Mouse (Mus musculus): ENCODE data around the gene Trmt112. TPM values are rescaled to one million over a fixed set of nuclear protein-coding genes. Genes with fewer than 3 reads are reported as not detected.

Trmt112 gene
- polyA plus RNA-seq, 1 experiment from 2014 or later = 137 TPM

DNA sequence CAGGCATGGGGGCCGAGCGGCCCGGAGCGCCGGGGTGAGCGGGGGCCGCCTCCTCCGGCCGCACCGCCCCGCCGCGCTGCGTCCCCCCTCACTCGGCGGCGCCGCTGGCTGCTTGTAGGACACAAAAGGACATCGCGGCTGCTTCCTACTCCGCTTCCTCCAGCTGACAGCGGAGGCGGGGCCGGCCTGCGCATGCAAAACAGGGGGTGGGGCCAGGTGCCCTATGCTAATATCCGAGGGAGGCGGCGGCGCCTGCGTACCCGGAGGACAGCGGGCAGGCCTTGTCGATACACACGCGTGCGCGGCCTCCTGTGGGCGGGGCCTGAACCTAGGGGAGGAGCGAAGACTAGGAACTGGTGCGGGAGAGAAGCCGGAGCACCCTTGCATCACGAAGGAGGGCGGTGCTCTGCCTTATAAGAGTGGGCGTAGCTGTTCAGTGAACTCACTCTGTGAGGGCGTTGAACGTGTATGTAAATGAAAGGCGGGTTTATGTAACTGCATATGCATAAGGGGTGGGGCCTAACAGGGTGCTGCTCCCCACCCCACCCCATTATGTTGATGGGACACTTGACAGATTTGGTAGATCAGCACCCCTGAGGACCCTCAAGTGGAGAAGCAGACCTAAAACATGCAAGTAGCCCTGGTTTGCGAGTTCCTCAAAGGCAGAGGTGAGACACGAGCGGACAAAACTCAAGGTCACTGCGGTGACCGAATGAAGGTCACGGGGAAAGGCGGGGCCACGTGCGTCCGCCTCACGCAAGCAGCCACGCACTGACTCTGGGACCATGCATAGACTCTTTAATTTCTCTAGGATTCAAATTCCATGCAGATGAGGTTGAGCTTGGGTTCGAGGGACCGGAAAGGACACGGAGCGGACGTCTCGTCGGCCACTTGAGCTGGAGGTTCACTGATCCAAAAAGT lies 12.4 kb downstream of the Trmt112 start, which contains the start of gene Esrra:
Gene Esrra, minus strand, starts transcription at position 167 of the 921 bp plus-strand sequence.
- Histone ChIP-seq H3K36me3 (ENCODE audit: control insufficient read depth, insufficient read depth, low read length) (no peaks in the 10 kb centered on the region), H3K4me2 (ENCODE audit: low read depth, low read length) (peak within 1 kb of the TSS; percentile 97), H3K4me3 (ENCODE audit: low read length) (peak within 1 kb of the TSS; percentile 85), H3K4me1 (replicated peaks; ENCODE audit: control insufficient read depth, insufficient read depth, low read length) (peaks cover 30% of the 10 kb centered on the region), H3K9ac (ENCODE audit: low read length) (peak within 1 kb of the TSS; percentile 84), H3K27me3 (ENCODE audit: control insufficient read depth, insufficient read depth, low read depth, low read length) (peaks cover 42% of the 10 kb centered on the region), H3K27ac (ENCODE audit: low read length) (peak within 1 kb of the TSS; percentile 80), H3K9me3 (ENCODE audit: control insufficient read depth, low read length) (no peaks in the 10 kb centered on the region)
- peak; percentile 95 for ATAC-seq (ENCODE audit: low read depth)
- under 1% methylated on average over 58 of the region's 66 CpGs for WGBS

DNA sequence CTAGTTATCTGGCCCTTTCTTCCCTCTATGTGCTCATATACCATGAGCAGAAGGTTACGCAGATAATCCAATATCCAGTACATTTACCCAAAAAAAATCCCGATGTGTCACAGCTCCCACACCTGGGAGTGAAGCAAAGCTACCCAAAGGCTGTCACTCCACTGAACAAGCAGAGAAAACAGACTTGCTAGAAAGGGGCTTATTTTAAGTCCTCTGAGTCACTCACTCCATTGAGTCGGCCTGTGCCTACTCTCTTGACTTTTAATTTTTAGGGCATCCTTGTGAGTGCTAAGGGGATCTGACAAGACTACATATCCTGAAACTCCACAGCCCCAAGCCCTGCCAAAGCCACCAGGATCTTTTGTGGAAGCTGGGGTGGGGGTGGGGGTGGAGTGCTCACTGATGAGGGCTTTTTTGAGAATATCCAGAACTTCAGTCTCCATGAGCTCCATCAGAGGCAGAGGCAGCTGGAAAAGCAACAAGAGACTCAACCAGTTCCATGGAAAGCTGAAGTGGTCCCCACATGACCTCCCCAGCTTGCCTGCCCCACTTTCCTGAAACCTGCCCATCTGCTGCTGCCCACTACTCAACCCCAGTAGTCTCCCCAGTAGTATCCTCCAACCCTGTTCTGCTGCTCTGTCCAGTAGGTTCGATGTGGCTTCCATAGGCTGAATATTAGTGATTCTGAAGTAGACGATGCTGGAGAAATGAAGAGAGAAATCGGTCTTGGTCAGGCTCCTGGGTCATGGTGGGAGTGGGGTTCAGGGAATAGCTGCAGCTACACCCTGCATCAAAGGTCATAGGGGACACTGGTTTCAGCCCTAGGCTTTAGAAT lies 13.6 kb downstream of the Trmt112 start:
- Histone ChIP-seq H3K27ac (ENCODE audit: low read length) (no peak overlapping the region), H3K27me3 (ENCODE audit: control insufficient read depth, insufficient read depth, low read depth, low read length) (peaks cover 54% of the 10 kb centered on the region), H3K4me3 (ENCODE audit: low read length) (no peak overlapping the region), H3K36me3 (ENCODE audit: control insufficient read depth, insufficient read depth, low read length) (no peaks in the 10 kb centered on the region), H3K9me3 (ENCODE audit: control insufficient read depth, low read length) (no peaks in the 10 kb centered on the region), H3K9ac (ENCODE audit: low read length) (no peak overlapping the region), H3K4me2 (ENCODE audit: low read depth, low read length) (peak overlapping the region; percentile 97; the same call in 1 of the 2 replicates), H3K4me1 (replicated peaks; ENCODE audit: control insufficient read depth, insufficient read depth, low read length) (peaks cover 30% of the 10 kb centered on the region)
- 65% methylated on average over 6 of the region's 6 CpGs for WGBS
- no peak for ATAC-seq (ENCODE audit: low read depth)

DNA sequence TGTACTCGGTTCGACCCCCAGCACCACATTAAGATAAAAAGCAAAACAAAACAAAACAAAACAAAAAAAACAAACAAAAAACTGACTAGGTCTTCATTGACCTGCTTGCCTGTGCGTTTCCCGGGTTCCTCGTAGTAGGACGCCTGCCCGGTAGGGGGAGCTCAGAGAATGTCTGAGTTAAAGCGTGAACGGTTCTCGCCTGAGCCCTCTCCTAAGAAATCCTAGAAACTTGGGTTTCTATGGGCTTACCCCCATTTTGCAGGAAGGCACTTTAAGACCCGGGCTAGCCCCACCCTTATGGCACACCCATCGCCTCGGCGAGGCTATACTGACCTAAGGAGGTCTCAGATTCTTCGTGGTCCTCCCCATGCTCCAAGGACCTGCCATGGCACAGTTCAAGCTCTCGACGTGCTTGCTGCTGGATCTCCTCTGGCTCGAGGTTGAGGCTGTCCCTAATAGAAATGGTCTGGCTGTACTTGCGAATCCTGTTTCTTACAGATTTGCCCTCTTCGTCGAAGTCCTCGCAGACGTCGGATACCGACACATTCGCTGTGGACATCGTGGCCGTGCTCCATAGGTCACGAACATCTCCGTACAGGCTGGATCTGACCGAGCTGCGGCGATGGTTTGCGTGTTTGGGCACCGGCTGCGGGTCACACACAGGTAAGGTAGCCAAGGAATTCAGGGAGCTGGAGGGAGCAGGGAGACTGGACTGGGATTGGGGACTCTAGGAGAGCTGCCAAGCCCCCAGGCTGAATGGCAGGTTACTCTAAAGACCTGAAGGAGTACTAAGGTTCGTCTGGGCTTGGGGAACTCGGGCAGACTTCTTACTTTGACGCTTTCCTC lies 15.2 kb downstream of the Trmt112 start:
- no peak for ATAC-seq (ENCODE audit: low read depth)
- H3K27ac ChIP-seq (ENCODE audit: low read length) = no peak overlapping the region
- H3K27me3 ChIP-seq (ENCODE audit: control insufficient read depth, insufficient read depth, low read depth, low read length) = peaks cover 65% of the 10 kb centered on the region
- H3K9me3 ChIP-seq (ENCODE audit: control insufficient read depth, low read length) = no peaks in the 10 kb centered on the region
- H3K4me1 ChIP-seq (replicated peaks; ENCODE audit: control insufficient read depth, insufficient read depth, low read length) = peaks cover 30% of the 10 kb centered on the region
- H3K4me3 ChIP-seq (ENCODE audit: low read length) = peak overlapping the region; percentile 25
- H3K9ac ChIP-seq (ENCODE audit: low read length) = peak overlapping the region; percentile 43
- H3K4me2 ChIP-seq (ENCODE audit: low read depth, low read length) = peak overlapping the region; percentile 42
- 3% methylated on average over 39 of the region's 39 CpGs for WGBS
- no peaks in the 10 kb centered on the region for H3K36me3 ChIP-seq (ENCODE audit: control insufficient read depth, insufficient read depth, low read length)

DNA sequence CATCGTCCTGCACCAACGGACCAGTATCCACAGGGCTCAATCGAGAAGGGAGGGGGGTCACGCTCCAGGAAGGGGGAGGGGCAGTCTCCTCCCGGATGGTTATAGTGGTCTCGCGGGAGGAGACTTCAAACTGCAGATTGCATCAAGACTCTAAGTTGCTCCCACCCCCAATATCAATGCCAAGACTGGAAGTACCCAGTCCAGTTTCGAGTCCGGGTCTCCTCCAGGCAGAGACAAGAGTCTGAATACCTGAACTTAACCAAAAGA lies 15.7 kb downstream of the Trmt112 start, which contains the start of gene Catsperz:
Gene Catsperz, minus strand, starts transcription at position 74 of the 267 bp plus-strand sequence.
- no peak within 1 kb of the TSS for H3K27ac ChIP-seq (ENCODE audit: low read length)
- peaks cover 65% of the 10 kb centered on the region for H3K27me3 ChIP-seq (ENCODE audit: control insufficient read depth, insufficient read depth, low read depth, low read length)
- H3K36me3 ChIP-seq (ENCODE audit: control insufficient read depth, insufficient read depth, low read length) = no peaks in the 10 kb centered on the region
- WGBS = 2% methylated on average over 9 of the region's 9 CpGs
- H3K4me3 ChIP-seq (ENCODE audit: low read length) = peak within 1 kb of the TSS; percentile 25
- peak within 1 kb of the TSS; percentile 43 for H3K9ac ChIP-seq (ENCODE audit: low read length)
- peak within 1 kb of the TSS; percentile 42 for H3K4me2 ChIP-seq (ENCODE audit: low read depth, low read length)
- no peak for ATAC-seq (ENCODE audit: low read depth)
- peaks cover 24% of the 10 kb centered on the region for H3K4me1 ChIP-seq (replicated peaks; ENCODE audit: control insufficient read depth, insufficient read depth, low read length)
- H3K9me3 ChIP-seq (ENCODE audit: control insufficient read depth, low read length) = no peaks in the 10 kb centered on the region

DNA sequence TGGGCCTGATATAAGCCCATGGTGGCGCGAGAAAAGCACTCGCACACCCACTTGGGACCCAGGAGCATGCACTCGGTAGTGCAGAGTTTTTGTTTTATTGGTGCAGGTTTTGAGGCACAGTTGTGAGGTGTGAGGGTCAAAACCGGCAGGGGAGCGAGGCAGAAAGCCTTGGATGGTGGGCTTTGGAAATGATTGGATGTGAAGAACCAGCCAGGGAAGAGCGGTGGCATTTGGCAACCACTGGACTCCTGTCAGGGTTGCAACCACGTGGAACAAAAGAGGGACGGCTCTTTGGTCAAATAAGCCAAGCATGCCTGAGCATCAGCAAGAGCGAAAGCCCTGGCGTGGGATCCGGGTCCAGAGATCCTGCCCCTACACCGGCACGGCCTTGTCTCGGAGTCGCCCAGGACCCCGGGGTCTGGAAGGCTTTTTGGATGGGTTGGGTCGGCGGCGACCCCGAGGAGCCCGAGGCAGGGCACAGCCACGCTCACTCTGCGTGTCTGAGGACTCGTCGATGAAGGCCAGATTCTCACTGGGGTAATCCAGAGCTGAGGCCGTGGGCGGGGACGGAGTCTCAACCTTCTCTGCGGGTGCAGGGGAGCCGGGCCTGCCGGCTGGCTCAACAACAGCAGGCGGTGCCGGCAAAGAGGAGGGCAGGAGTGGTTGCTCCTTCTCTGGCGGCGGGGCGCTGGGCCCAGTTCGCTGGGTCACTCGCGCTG lies 16.3 kb downstream of the Trmt112 start:
- Histone ChIP-seq H3K27ac (ENCODE audit: low read length) (no peak overlapping the region), H3K9ac (ENCODE audit: low read length) (no peak overlapping the region), H3K9me3 (ENCODE audit: control insufficient read depth, low read length) (no peaks in the 10 kb centered on the region), H3K4me1 (replicated peaks; ENCODE audit: control insufficient read depth, insufficient read depth, low read length) (peaks cover 19% of the 10 kb centered on the region), H3K27me3 (ENCODE audit: control insufficient read depth, insufficient read depth, low read depth, low read length) (peaks cover 70% of the 10 kb centered on the region), H3K4me3 (ENCODE audit: low read length) (peak overlapping the region; percentile 25), H3K36me3 (ENCODE audit: control insufficient read depth, insufficient read depth, low read length) (no peaks in the 10 kb centered on the region), H3K4me2 (ENCODE audit: low read depth, low read length) (peak overlapping the region; percentile 42)
- 15% methylated on average over 36 of the region's 40 CpGs for WGBS
- ATAC-seq (ENCODE audit: low read depth) = no peak

DNA sequence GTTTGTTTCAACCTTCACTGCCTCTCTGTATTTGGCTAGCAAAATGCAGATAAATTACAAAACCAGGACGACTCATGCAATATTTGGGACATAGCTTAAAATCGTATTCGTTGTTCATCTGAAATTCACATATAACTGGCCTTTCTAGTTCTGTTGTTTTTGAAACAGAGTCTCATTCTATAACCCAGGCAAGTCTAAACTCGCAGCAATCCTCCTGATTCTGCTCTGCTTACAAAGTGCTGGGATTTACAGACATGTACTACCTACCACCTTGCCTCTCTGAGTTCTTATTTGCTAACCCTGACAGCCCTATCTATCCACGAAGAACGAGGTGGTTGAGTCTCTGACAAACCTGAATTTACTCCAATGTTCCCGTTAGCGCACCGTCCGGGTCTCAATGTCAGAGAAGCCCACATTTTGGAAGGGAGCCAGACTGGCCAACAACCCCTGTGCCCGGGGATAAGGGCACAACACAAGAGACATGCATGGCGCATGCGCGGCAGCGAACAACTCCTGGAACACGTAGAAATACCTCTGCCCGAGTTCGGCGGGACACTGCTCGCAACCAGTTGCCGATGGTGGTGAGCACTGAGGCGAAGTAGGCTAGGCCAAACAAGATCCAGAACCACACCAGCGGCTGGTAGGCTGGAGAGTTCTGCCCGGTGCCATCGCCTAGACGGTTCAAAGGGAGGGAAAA lies 17.2 kb downstream of the Trmt112 start:
- peak overlapping the region; percentile 42 for H3K4me2 ChIP-seq (ENCODE audit: low read depth, low read length)
- H3K4me1 ChIP-seq (replicated peaks; ENCODE audit: control insufficient read depth, insufficient read depth, low read length) = peaks cover 16% of the 10 kb centered on the region
- ATAC-seq (ENCODE audit: low read depth) = no peak
- peaks cover 79% of the 10 kb centered on the region for H3K27me3 ChIP-seq (ENCODE audit: control insufficient read depth, insufficient read depth, low read depth, low read length)
- H3K4me3 ChIP-seq (ENCODE audit: low read length) = peak overlapping the region; percentile 18; the same call in 1 of the 2 replicates
- H3K27ac ChIP-seq (ENCODE audit: low read length) = no peak overlapping the region
- no peak overlapping the region for H3K9ac ChIP-seq (ENCODE audit: low read length)
- no peaks in the 10 kb centered on the region for H3K9me3 ChIP-seq (ENCODE audit: control insufficient read depth, low read length)
- 16% methylated on average over 26 of the region's 26 CpGs for WGBS
- no peaks in the 10 kb centered on the region for H3K36me3 ChIP-seq (ENCODE audit: control insufficient read depth, insufficient read depth, low read length)

DNA sequence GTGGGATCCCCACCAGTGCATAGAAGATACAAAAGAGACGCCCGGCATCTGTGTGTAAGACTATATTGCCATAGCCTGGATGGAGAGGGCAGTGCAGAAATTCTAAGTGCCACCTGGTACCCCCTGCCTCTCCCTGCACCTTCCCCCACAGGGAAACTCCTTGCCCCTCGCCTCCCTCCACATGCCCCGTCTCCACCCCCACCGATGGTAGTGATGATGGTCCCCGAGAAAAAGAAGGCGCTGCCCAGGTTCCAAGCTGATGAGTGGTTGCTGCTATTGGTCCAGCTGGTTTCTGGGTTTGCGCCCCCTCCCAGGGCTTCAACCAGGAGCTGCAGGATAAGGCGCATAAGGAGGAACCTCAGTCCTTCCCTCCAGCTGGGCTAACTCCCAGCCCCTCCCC lies 18.6 kb downstream of the Trmt112 start:
- H3K36me3 ChIP-seq (ENCODE audit: control insufficient read depth, insufficient read depth, low read length) = no peaks in the 10 kb centered on the region
- ATAC-seq (ENCODE audit: low read depth) = no peak
- H3K4me3 ChIP-seq (ENCODE audit: low read length) = no peak overlapping the region
- H3K27me3 ChIP-seq (ENCODE audit: control insufficient read depth, insufficient read depth, low read depth, low read length) = peaks cover 88% of the 10 kb centered on the region
- WGBS = 13% methylated on average over 9 of the region's 9 CpGs
- no peak overlapping the region for H3K27ac ChIP-seq (ENCODE audit: low read length)
- H3K9me3 ChIP-seq (ENCODE audit: control insufficient read depth, low read length) = no peaks in the 10 kb centered on the region
- peaks cover 16% of the 10 kb centered on the region for H3K4me1 ChIP-seq (replicated peaks; ENCODE audit: control insufficient read depth, insufficient read depth, low read length)
- H3K9ac ChIP-seq (ENCODE audit: low read length) = no peak overlapping the region
- H3K4me2 ChIP-seq (ENCODE audit: low read depth, low read length) = no peak overlapping the region

DNA sequence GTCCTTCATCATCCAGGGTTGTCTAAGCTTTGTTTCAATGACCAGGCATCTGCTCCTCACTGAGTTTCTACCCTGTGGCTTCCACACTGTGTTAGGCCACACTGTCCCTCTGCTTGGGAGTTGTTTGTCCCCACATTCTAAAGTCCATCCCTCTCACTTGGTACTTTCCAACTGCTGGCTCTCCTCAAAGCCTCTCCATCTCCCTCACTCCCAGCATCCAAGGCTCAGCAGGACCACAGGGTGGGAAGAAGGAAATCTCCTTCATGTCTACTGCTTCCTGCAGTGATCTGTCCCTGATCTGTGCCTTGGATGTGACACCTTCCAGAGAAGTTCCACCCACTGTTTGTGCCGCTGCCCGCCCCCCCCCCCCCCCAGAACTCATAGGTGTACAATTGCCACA lies 21.5 kb downstream of the Trmt112 start:
- no peak overlapping the region for H3K27ac ChIP-seq (ENCODE audit: low read length)
- no peaks in the 10 kb centered on the region for H3K9me3 ChIP-seq (ENCODE audit: control insufficient read depth, low read length)
- peaks cover 87% of the 10 kb centered on the region for H3K27me3 ChIP-seq (ENCODE audit: control insufficient read depth, insufficient read depth, low read depth, low read length)
- no peak overlapping the region for H3K4me2 ChIP-seq (ENCODE audit: low read depth, low read length)
- no peak overlapping the region for H3K9ac ChIP-seq (ENCODE audit: low read length)
- H3K36me3 ChIP-seq (ENCODE audit: control insufficient read depth, insufficient read depth, low read length) = no peaks in the 10 kb centered on the region
- WGBS = 7% methylated on average over 2 of the region's 2 CpGs
- peaks cover 13% of the 10 kb centered on the region for H3K4me1 ChIP-seq (replicated peaks; ENCODE audit: control insufficient read depth, insufficient read depth, low read length)
- no peak overlapping the region for H3K4me3 ChIP-seq (ENCODE audit: low read length)
- ATAC-seq (ENCODE audit: low read depth) = no peak
